Mouse (Mus musculus) heart, embryonic 13.5 days (tissue): ENCODE data around the gene Iqsec1. TPM values are rescaled to one million over a fixed set of nuclear protein-coding genes. Genes with fewer than 3 reads are reported as not detected.

Source experiments
- ATAC-seq: fragments of 200-750 bp; cut with Nextera tagmentation; 2 replicates; pipeline ENCODE4 v1.8.0; 2017; ENCODE audit warnings: moderate TSS enrichment; ENCODE audit not compliant: insufficient number of reproducible peaks, low FRiP score, low TSS enrichment; ENCODE audit errors: extremely low read depth
- H3K27ac ChIP-seq: fragments of 300-500 bp; sonication (generic); replicated peaks from 2 replicates; pipeline ENCODE4 v1.5.1; 2015; ENCODE audit warnings: moderate library complexity, mild to moderate bottlenecking, inconsistent platforms
- H3K27me3 ChIP-seq: fragments of 300-500 bp; sonication (generic); replicated peaks from 2 replicates; pipeline ENCODE4 v1.6.1; 2015; ENCODE audit warnings: mild to moderate bottlenecking, inconsistent platforms
- H3K36me3 ChIP-seq: fragments of 300-500 bp; sonication (generic); 2 replicates; pipeline ENCODE4 v1.6.1; 2015; ENCODE audit warnings: mild to moderate bottlenecking, inconsistent platforms
- H3K4me1 ChIP-seq: fragments of 300-500 bp; sonication (generic); 2 replicates; pipeline ENCODE4 v1.6.1; 2015; ENCODE audit warnings: inconsistent platforms
- H3K4me2 ChIP-seq: fragments of 300-500 bp; sonication (generic); 2 replicates; pipeline ENCODE4 v1.6.1; 2015; ENCODE audit warnings: inconsistent platforms, mild to moderate bottlenecking, moderate library complexity
- H3K4me3 ChIP-seq: fragments of 300-500 bp; sonication (generic); 2 replicates; pipeline ENCODE4 v1.5.1; 2015; ENCODE audit warnings: moderate library complexity, mild to moderate bottlenecking, inconsistent platforms
- H3K9ac ChIP-seq: fragments of 300-500 bp; sonication (generic); 2 replicates; pipeline ENCODE4 v1.6.1; 2015; ENCODE audit warnings: inconsistent platforms, mild to moderate bottlenecking, moderate library complexity
- H3K9me3 ChIP-seq: fragments of 300-500 bp; sonication (generic); 2 replicates; pipeline ENCODE4 v1.6.1; 2016; ENCODE audit warnings: inconsistent platforms
- WGBS: fragments of 180-500 bp; shearing (Covaris S2); methylation state at CpG from one replicate; pipeline ENCODE4 v1.1.7; 2015; ENCODE audit warnings: mixed read lengths; 5-methylcytosine and 5-hydroxymethylcytosine counted together
- polyA plus RNA-seq: library from polyadenylated mRNA; unstranded; fragments of >200 nt; fragmentation: Nextera tagmentation; extraction: Ambion mirVana; gene quantifications from 2 replicates; pipeline ENCODE4 v1.2.1, GENCODE M21; 2015

Iqsec1 gene
- polyA plus RNA-seq, 1 experiment from 2014 or later: 13.5 TPM

GRCm38 (mm10) chr6:90799116-90799515 lies 189.4 kb downstream of the Iqsec1 start:
- ATAC-seq: no peak
- H3K27ac ChIP-seq: peak overlapping the region; percentile 66
- H3K36me3 ChIP-seq: no peaks in the 10 kb centered on the region

GRCm38 (mm10) chr6:90798201-90798600 lies 190.3 kb downstream of the Iqsec1 start:
- ATAC-seq: no peak
- no peaks in the 10 kb centered on the region for H3K9me3 ChIP-seq
- no peak overlapping the region for H3K4me3 ChIP-seq
- H3K36me3 ChIP-seq: no peaks in the 10 kb centered on the region
- no peaks in the 10 kb centered on the region for H3K27me3 ChIP-seq
- no peak overlapping the region for H3K27ac ChIP-seq
- no peak overlapping the region for H3K4me2 ChIP-seq
- H3K9ac ChIP-seq: no peak overlapping the region
- H3K4me1 ChIP-seq: peaks cover 38% of the 10 kb centered on the region

More at GRCm38 (mm10) chr6:90799116-90799515, 189.4 kb downstream of the Iqsec1 start:
- Histone ChIP-seq H3K4me1 (peaks cover 45% of the 10 kb centered on the region), H3K4me3 (no peak overlapping the region), H3K9ac (no peak overlapping the region), H3K4me2 (no peak overlapping the region), H3K27me3 (no peaks in the 10 kb centered on the region), H3K9me3 (no peaks in the 10 kb centered on the region)
- 85% methylated on average over 1 of the region's 1 CpGs for WGBS

- ATAC-seq: no peak
- no peak overlapping the region for H3K9ac ChIP-seq
- no peaks in the 10 kb centered on the region for H3K27me3 ChIP-seq
- no peak overlapping the region for H3K4me2 ChIP-seq
- no peaks in the 10 kb centered on the region for H3K36me3 ChIP-seq
- WGBS: 94% methylated on average over 2 of the region's 2 CpGs
- H3K4me1 ChIP-seq: peaks cover 29% of the 10 kb centered on the region
- H3K9me3 ChIP-seq: no peaks in the 10 kb centered on the region
- H3K27ac ChIP-seq: no peak overlapping the region
- H3K4me3 ChIP-seq: no peak overlapping the region
These were observed 191.4 kb downstream of the Iqsec1 start for GRCm38 (mm10) chr6:90796902-90797596.

GRCm38 (mm10) chr6:90790901-90791300 lies 197.6 kb downstream of the Iqsec1 start:
- Histone ChIP-seq H3K9ac (no peak overlapping the region), H3K27me3 (no peaks in the 10 kb centered on the region), H3K4me3 (no peak overlapping the region), H3K36me3 (no peaks in the 10 kb centered on the region), H3K9me3 (no peaks in the 10 kb centered on the region), H3K27ac (no peak overlapping the region), H3K4me2 (no peak overlapping the region), H3K4me1 (peaks cover 11% of the 10 kb centered on the region)
- no peak for ATAC-seq

GRCm38 (mm10) chr6:90789520-90789919 lies 199.0 kb downstream of the Iqsec1 start:
- no peak for ATAC-seq
- Histone ChIP-seq H3K9me3 (no peaks in the 10 kb centered on the region), H3K27me3 (no peaks in the 10 kb centered on the region), H3K27ac (no peak overlapping the region), H3K36me3 (no peaks in the 10 kb centered on the region), H3K4me2 (no peak overlapping the region), H3K9ac (no peak overlapping the region), H3K4me1 (peaks cover 11% of the 10 kb centered on the region), H3K4me3 (no peak overlapping the region)
- WGBS: 85% methylated on average over 5 of the region's 5 CpGs

- H3K9me3 ChIP-seq: no peaks in the 10 kb centered on the region
- H3K36me3 ChIP-seq: no peaks in the 10 kb centered on the region
- H3K27ac ChIP-seq: no peak overlapping the region
- no peak for ATAC-seq
- 85% methylated on average over 3 of the region's 3 CpGs for WGBS
- no peak overlapping the region for H3K9ac ChIP-seq
- H3K4me3 ChIP-seq: no peak overlapping the region
- no peak overlapping the region for H3K4me2 ChIP-seq
- no peaks in the 10 kb centered on the region for H3K27me3 ChIP-seq
- peaks cover 29% of the 10 kb centered on the region for H3K4me1 ChIP-seq
These were observed 200.9 kb downstream of the Iqsec1 start for GRCm38 (mm10) chr6:90787587-90787986.

- no peak overlapping the region for H3K4me2 ChIP-seq
- H3K9ac ChIP-seq: no peak overlapping the region
- H3K36me3 ChIP-seq: no peaks in the 10 kb centered on the region
- H3K27ac ChIP-seq: no peak overlapping the region
- no peak overlapping the region for H3K4me3 ChIP-seq
- no peaks in the 10 kb centered on the region for H3K27me3 ChIP-seq
- ATAC-seq: no peak
- WGBS: 69% methylated on average over 6 of the region's 6 CpGs
- H3K4me1 ChIP-seq: peaks cover 35% of the 10 kb centered on the region
- no peaks in the 10 kb centered on the region for H3K9me3 ChIP-seq
These were observed 201.4 kb downstream of the Iqsec1 start for GRCm38 (mm10) chr6:90787036-90787435.

- 61% methylated on average over 3 of the region's 3 CpGs for WGBS
- Histone ChIP-seq H3K4me1 (peaks cover 39% of the 10 kb centered on the region), H3K4me2 (no peak overlapping the region), H3K36me3 (no peaks in the 10 kb centered on the region), H3K9me3 (no peaks in the 10 kb centered on the region), H3K9ac (no peak overlapping the region), H3K27me3 (no peaks in the 10 kb centered on the region), H3K4me3 (no peak overlapping the region), H3K27ac (no peak overlapping the region)
- ATAC-seq: no peak
These were observed 201.9 kb downstream of the Iqsec1 start for GRCm38 (mm10) chr6:90786589-90786988.

GRCm38 (mm10) chr6:90783945-90784344 lies 204.5 kb downstream of the Iqsec1 start:
- Histone ChIP-seq H3K27ac (no peak overlapping the region), H3K4me2 (no peak overlapping the region), H3K4me3 (no peak overlapping the region), H3K9ac (no peak overlapping the region), H3K36me3 (no peaks in the 10 kb centered on the region), H3K27me3 (no peaks in the 10 kb centered on the region), H3K4me1 (peaks cover 60% of the 10 kb centered on the region), H3K9me3 (no peaks in the 10 kb centered on the region)
- 68% methylated on average over 4 of the region's 4 CpGs for WGBS
- ATAC-seq: no peak

- 0 out of 2 replicates have a peak overlapping the region, but pooled peaks have one; percentile 79 for H3K27ac ChIP-seq
- H3K4me1 ChIP-seq: peaks cover 62% of the 10 kb centered on the region
- H3K4me2 ChIP-seq: no peak overlapping the region
These were observed 205.3 kb downstream of the Iqsec1 start for GRCm38 (mm10) chr6:90783176-90783575.

GRCm38 (mm10) chr6:90781921-90782770 lies 206.3 kb downstream of the Iqsec1 start:
- 45% methylated on average over 19 of the region's 19 CpGs for WGBS
- ATAC-seq: no peak
- no peaks in the 10 kb centered on the region for H3K9me3 ChIP-seq
- H3K4me1 ChIP-seq: peaks cover 63% of the 10 kb centered on the region
- peak overlapping the region; percentile 34 for H3K4me2 ChIP-seq
- H3K36me3 ChIP-seq: no peaks in the 10 kb centered on the region
- no peaks in the 10 kb centered on the region for H3K27me3 ChIP-seq
- peak overlapping the region; percentile 61 for H3K9ac ChIP-seq
- H3K27ac ChIP-seq: peak overlapping the region; percentile 79
- no peak overlapping the region for H3K4me3 ChIP-seq

More at GRCm38 (mm10) chr6:90783176-90783575, 205.3 kb downstream of the Iqsec1 start:
- H3K36me3 ChIP-seq: no peaks in the 10 kb centered on the region
- H3K4me3 ChIP-seq: no peak overlapping the region
- H3K9ac ChIP-seq: no peak overlapping the region
- ATAC-seq: no peak
- no peaks in the 10 kb centered on the region for H3K27me3 ChIP-seq
- H3K9me3 ChIP-seq: no peaks in the 10 kb centered on the region
